Mouse (Mus musculus) embryonic facial prominence, embryonic 11.5 days (tissue): Measurements from ENCODE around the gene Msmo1. TPM values are rescaled to one million over a fixed set of nuclear protein-coding genes. Genes with fewer than 3 reads are reported as not detected.

Experiments
- ATAC-seq: fragments of 200-750 bp; cut with Nextera tagmentation; replicated peaks from 2 replicates; pipeline ENCODE4 v1.8.0; 2017; ENCODE audit warnings: low read depth; ENCODE audit not compliant: insufficient number of reproducible peaks, low FRiP score, low TSS enrichment
- DNase-seq: peaks from one replicate; pipeline ENCODE4 v3.0.0-alpha.2; 2015; ENCODE audit warnings: low spot score
- H3K27ac ChIP-seq: fragments of 300-500 bp; sonication (generic); replicated peaks from 2 replicates; pipeline ENCODE4 v1.5.1; 2014; ENCODE audit warnings: mild to moderate bottlenecking, low read depth, low read length, control low read depth
- H3K27me3 ChIP-seq: fragments of 300-500 bp; sonication (generic); 2 replicates; pipeline ENCODE4 v1.6.1; 2014; ENCODE audit warnings: mild to moderate bottlenecking, low read length, moderate library complexity, mixed read lengths; ENCODE audit not compliant: control insufficient read depth, insufficient read depth
- H3K36me3 ChIP-seq: fragments of 300-500 bp; sonication (generic); replicated peaks from 2 replicates; pipeline ENCODE4 v1.6.1; 2014; ENCODE audit warnings: low read depth, mild to moderate bottlenecking, low read length, moderate library complexity, mixed read lengths; ENCODE audit not compliant: control insufficient read depth, insufficient read depth
- H3K4me1 ChIP-seq: fragments of 300-500 bp; sonication (generic); 2 replicates; pipeline ENCODE4 v1.6.1; 2014; ENCODE audit warnings: low read length, mixed read lengths; ENCODE audit not compliant: control insufficient read depth, insufficient read depth
- H3K4me2 ChIP-seq: fragments of 300-500 bp; sonication (generic); 2 replicates; pipeline ENCODE4 v1.6.1; 2014; ENCODE audit warnings: low read depth, mild to moderate bottlenecking, control low read depth, low read length, moderate library complexity
- H3K4me3 ChIP-seq: fragments of 300-500 bp; sonication (generic); 2 replicates; pipeline ENCODE4 v1.5.1; 2014; ENCODE audit warnings: low read depth, low read length, control low read depth
- H3K9ac ChIP-seq: fragments of 300-500 bp; sonication (generic); replicated peaks from 2 replicates; pipeline ENCODE4 v1.6.1; 2014; ENCODE audit warnings: mild to moderate bottlenecking, control low read depth, low read length
- H3K9me3 ChIP-seq: fragments of 300-500 bp; sonication (generic); replicated peaks from 2 replicates; pipeline ENCODE4 v1.6.1; 2016; ENCODE audit warnings: mild to moderate bottlenecking, low read length, inconsistent platforms, mixed read lengths; ENCODE audit not compliant: control insufficient read depth
- whole genome bisulfite sequencing: fragments of 180-500 bp; shearing (Covaris S2); extraction: QIAGEN DNeasy Blood & Tissue Kit; methylation state at CpG from one replicate; pipeline ENCODE4 v1.1.7; 2014; 5-methylcytosine and 5-hydroxymethylcytosine counted together
- polyA plus RNA-seq: library from polyadenylated mRNA; unstranded; fragments of >200 nt; fragmentation: Nextera tagmentation; extraction: Ambion mirVana; gene quantifications from 2 replicates; pipeline ENCODE4 v1.2.1, GENCODE M21; 2014

Msmo1 gene
- polyA plus RNA-seq, 1 experiment from 2014 or later: 154 TPM

DNA sequence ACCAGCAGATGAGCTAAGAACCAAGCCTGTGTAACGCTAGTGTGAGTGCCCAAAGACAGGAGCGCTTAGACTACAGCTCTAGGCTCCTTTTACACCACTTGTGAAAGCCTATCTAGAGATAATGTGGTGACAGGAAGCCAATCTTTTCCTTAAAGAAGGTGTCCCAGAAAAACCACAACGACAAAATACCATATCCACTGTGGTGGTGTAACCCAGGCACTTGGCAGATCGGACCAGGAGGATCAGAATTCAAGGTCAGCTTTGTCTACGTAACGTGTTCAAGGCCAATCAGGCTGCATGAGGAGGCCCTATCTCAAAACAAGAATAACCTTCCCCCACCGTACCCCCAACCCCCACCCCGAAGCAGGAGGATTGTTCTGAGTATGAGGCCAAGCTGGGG is 1.6 kb upstream of the Msmo1 start:
- Histone ChIP-seq H3K27ac (no peak overlapping the region), H3K4me3 (no peak overlapping the region), H3K9me3 (no peaks in the 10 kb centered on the region), H3K4me1 (no peaks in the 10 kb centered on the region), H3K4me2 (no peak overlapping the region), H3K36me3 (no peaks in the 10 kb centered on the region; the same call in 1 of the 2 replicates), H3K9ac (no peak overlapping the region), H3K27me3 (no peaks in the 10 kb centered on the region)
- no peak for DNase-seq
- WGBS: 80% methylated on average over 8 of the region's 8 CpGs
- no peak for ATAC-seq

DNA sequence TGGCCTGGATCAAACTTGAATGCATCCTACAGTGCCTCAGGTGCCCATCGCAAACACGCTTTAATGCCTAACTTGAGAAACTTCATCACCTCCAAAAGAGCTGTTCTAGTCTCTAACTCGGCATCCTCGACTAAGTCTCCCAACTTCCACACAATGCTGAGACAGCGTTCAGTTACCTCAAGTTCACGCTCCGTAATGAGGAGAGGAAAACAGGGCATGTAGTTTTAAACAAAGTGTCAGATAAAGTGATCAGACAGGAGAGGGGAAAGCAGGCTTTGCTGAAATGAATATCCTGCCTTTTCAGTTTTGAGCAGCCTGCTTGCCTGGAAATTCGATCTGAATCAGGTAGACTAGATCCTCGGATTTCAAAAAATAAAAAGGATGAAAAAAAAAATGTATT is 996 bp downstream of the Msmo1 start:
- no peak for ATAC-seq
- no peak overlapping the region for H3K27ac ChIP-seq
- no peaks in the 10 kb centered on the region; the same call in none of the 2 replicates for H3K36me3 ChIP-seq
- 18% methylated on average over 9 of the region's 9 CpGs for WGBS
- H3K4me2 ChIP-seq: peak overlapping the region; percentile 46
- no peaks in the 10 kb centered on the region for H3K9me3 ChIP-seq
- H3K9ac ChIP-seq: peak overlapping the region; percentile 49
- DNase-seq: no peak
- H3K4me3 ChIP-seq: peak overlapping the region; percentile 77
- no peaks in the 10 kb centered on the region for H3K27me3 ChIP-seq
- no peaks in the 10 kb centered on the region for H3K4me1 ChIP-seq

DNA sequence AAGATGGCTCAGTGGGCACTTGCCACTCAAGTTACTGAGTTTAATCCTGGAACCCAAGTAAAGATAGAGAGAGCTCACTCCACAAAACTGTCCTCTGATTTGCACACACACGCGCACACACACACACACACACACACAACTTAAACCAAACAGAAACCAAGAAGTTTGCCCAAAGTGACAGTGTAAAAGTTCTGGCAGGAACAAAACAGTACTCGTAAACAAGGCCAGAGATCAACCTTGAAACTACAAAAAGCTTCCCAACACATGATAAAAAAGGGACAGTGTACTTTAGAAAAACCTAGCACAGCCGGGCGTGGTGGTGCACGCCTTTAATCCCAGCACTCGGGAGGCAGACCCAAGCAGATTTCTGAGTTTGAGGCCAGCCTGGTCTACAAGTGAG is 5.4 kb downstream of the Msmo1 start:
- Histone ChIP-seq H3K4me1 (no peaks in the 10 kb centered on the region), H3K4me2 (no peak overlapping the region), H3K27ac (no peak overlapping the region), H3K9ac (no peak overlapping the region), H3K9me3 (no peaks in the 10 kb centered on the region), H3K27me3 (no peaks in the 10 kb centered on the region), H3K36me3 (peaks cover 6% of the 10 kb centered on the region), H3K4me3 (no peak overlapping the region)
- no peak for ATAC-seq
- no peak for DNase-seq
- 90% methylated on average over 7 of the region's 7 CpGs for WGBS

DNA sequence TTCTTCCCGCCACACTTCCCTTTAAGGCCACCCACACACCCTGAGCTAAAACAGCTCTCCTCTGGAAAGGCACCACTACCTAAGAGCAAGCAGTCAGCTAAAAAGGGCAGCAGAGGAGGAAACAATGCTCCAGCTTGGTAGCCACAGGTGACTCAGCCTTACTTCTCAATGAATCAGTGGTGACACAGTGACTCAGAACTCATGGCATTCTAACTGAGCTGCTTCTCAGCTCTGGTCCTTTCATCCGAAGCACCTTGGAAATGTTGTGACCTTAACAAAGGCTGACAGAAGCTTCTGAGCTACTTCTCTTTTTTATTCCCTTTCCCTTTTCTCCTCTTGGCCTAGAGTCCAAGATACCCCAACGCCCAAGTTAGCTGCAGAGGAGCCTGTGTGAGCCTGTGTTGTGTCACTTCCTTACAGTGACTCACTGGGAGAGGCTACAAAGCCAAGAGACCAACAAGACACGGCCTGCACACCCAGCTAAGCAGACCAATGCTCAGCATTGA is 7.3 kb downstream of the Msmo1 start:
- Histone ChIP-seq H3K9me3 (no peaks in the 10 kb centered on the region), H3K36me3 (peaks cover 6% of the 10 kb centered on the region), H3K9ac (no peak overlapping the region), H3K4me2 (no peak overlapping the region), H3K4me3 (no peak overlapping the region), H3K4me1 (no peaks in the 10 kb centered on the region), H3K27ac (no peak overlapping the region), H3K27me3 (no peaks in the 10 kb centered on the region)
- 96% methylated on average over 4 of the region's 4 CpGs for WGBS
- ATAC-seq (no peak), DNase-seq (no peak)

DNA sequence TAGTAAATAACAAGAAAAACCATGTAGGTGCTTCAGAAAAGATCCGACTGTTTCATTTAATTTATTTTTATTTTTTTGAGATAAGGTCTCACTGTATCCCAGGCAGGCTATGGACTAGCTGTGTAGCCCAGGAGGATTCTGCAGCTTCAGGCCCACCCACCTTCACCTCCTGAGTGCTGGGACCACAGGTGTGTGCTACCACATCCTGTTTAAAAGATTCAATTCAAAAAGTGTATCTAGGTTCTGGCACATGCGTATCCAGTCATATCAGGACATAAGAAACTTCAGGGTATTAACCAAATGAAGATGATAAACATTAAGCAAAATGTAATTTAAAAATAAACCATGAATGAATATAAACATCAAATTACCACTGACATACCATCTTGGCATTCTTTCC is 10.4 kb downstream of the Msmo1 start:
- H3K27me3 ChIP-seq: no peaks in the 10 kb centered on the region
- H3K36me3 ChIP-seq: peaks cover 12% of the 10 kb centered on the region
- ATAC-seq (no peak), DNase-seq (no peak)
- H3K4me1 ChIP-seq: no peaks in the 10 kb centered on the region
- H3K4me3 ChIP-seq: no peak overlapping the region
- no peak overlapping the region for H3K27ac ChIP-seq
- H3K9me3 ChIP-seq: no peaks in the 10 kb centered on the region
- H3K9ac ChIP-seq: no peak overlapping the region
- no peak overlapping the region for H3K4me2 ChIP-seq
- WGBS: 92% methylated on average over 2 of the region's 2 CpGs

DNA sequence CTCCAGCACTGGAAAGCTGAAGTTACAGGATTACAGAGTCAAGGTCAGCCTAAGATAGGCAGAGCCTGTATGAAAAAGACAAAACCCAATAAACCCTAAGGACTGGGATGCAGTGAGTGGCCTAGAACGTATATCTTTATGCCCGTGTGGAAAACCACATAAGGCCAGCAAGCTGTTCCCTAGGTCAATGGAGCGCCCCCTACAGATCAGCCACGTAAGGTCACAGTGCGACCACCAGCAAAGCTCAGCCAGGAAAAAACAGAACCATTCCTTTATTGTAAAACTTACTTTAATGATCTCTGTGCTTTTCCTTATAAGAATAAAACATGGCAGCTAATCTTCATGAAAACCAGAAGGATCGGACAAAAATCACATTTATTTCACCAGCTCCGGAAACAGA is 15.7 kb downstream of the Msmo1 start:
- DNase-seq: no peak
- Histone ChIP-seq H3K36me3 (peaks cover 6% of the 10 kb centered on the region), H3K4me3 (no peak overlapping the region), H3K4me2 (no peak overlapping the region), H3K9me3 (no peaks in the 10 kb centered on the region), H3K27ac (no peak overlapping the region), H3K27me3 (no peaks in the 10 kb centered on the region), H3K9ac (no peak overlapping the region), H3K4me1 (no peaks in the 10 kb centered on the region)
- 89% methylated on average over 7 of the region's 7 CpGs for WGBS
- no peak for ATAC-seq

DNA sequence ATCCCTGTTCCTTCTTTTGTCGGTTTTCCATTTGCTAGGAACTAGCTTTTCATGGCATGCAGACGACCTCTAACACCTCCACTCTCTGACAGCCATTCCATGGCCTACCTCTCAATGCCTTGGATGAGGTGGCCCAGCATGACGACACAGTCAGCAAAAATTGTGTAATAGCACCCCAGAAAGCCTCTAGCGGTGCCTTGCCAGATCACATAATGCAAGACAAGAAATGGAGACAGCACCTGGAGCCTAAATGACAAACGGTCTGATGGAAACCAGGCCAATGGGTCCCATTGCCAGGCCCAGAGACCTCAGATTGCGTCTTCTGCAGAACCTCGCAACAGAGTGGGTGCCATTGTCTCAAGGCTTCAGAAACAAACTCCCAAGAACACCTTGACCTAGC is 21.1 kb downstream of the Msmo1 start:
- Histone ChIP-seq H3K9me3 (no peaks in the 10 kb centered on the region), H3K27ac (no peak overlapping the region), H3K4me3 (no peak overlapping the region), H3K9ac (no peak overlapping the region), H3K4me1 (no peaks in the 10 kb centered on the region), H3K36me3 (no peaks in the 10 kb centered on the region), H3K27me3 (no peaks in the 10 kb centered on the region), H3K4me2 (no peak overlapping the region)
- ATAC-seq: no peak
- DNase-seq: no peak
- WGBS: 90% methylated on average over 7 of the region's 7 CpGs

DNA sequence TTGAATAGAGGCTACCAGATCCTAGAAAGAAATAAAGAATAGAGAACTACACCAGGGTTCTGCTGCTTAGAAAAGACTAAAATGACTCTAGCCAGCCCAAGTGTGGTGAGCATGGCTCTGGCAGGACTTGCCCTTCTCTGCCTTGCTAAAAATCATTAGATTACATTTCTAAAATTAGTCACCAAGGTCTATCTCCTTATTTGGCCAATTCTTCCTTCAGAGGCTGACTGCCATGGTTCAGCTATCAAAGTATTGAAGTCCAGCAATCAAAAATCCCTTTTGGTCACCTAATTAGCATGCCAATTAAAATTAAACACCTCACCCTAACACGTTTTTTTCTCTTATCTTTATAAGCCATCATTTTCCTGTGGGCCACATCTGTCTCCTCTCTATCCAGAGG is 22.0 kb downstream of the Msmo1 start:
- DNase-seq: no peak

More for the DNA sequence above, 22.0 kb downstream of the Msmo1 start:
- Histone ChIP-seq H3K9ac (no peak overlapping the region), H3K4me1 (no peaks in the 10 kb centered on the region), H3K27ac (no peak overlapping the region), H3K36me3 (no peaks in the 10 kb centered on the region), H3K4me2 (no peak overlapping the region), H3K9me3 (no peaks in the 10 kb centered on the region), H3K27me3 (no peaks in the 10 kb centered on the region), H3K4me3 (no peak overlapping the region)
- ATAC-seq: no peak
- 39% methylated on average over 1 of the region's 1 CpGs for WGBS
